Mouse (Mus musculus) kidney, postnatal 0 days (tissue): ENCODE measurements around the gene Nktr. TPM values are rescaled to one million over a fixed set of nuclear protein-coding genes. Genes with fewer than 3 reads are reported as not detected.

Experiments used
- ATAC-seq: fragments of 200-750 bp; cut with Nextera tagmentation; replicated peaks from 2 replicates; pipeline ENCODE4 v1.8.0; 2017; ENCODE audit warnings: low read depth, moderate number of reproducible peaks, moderate TSS enrichment, moderate library complexity; ENCODE audit not compliant: low FRiP score
- DNase-seq: peaks from one replicate; pipeline ENCODE4 v3.0.0-alpha.2; 2016; ENCODE audit warnings: low spot score
- H3K27ac ChIP-seq: fragments of 300-500 bp; sonication (generic); 2 replicates; pipeline ENCODE4 v1.5.1; 2014; ENCODE audit warnings: mild to moderate bottlenecking
- H3K27me3 ChIP-seq: fragments of 300-500 bp; sonication (generic); 2 replicates; pipeline ENCODE4 v1.6.1; 2014; ENCODE audit warnings: low read length, mixed read lengths; ENCODE audit not compliant: insufficient read depth
- H3K36me3 ChIP-seq: fragments of 300-500 bp; sonication (generic); 2 replicates; pipeline ENCODE4 v1.6.1; 2014; ENCODE audit warnings: low read length, mixed read lengths; ENCODE audit not compliant: insufficient read depth
- H3K4me1 ChIP-seq: fragments of 300-500 bp; sonication (generic); replicated peaks from 2 replicates; pipeline ENCODE4 v1.6.1; 2014; ENCODE audit warnings: antibody characterized with exemption, low read length, mixed read lengths; ENCODE audit not compliant: insufficient read depth
- H3K4me2 ChIP-seq: fragments of 300-500 bp; sonication (generic); 2 replicates; pipeline ENCODE4 v1.6.1; 2014; ENCODE audit warnings: mild to moderate bottlenecking, low read length, moderate library complexity, mixed read lengths
- H3K4me3 ChIP-seq: fragments of 300-500 bp; sonication (generic); replicated peaks from 2 replicates; pipeline ENCODE4 v1.5.1; 2014; ENCODE audit warnings: low read depth, low read length
- H3K9ac ChIP-seq: fragments of 300-500 bp; sonication (generic); 2 replicates; pipeline ENCODE4 v1.6.1; 2014; ENCODE audit warnings: low read depth, low read length
- H3K9me3 ChIP-seq: fragments of 300-500 bp; sonication (generic); replicated peaks from 2 replicates; pipeline ENCODE4 v1.6.1; 2016; ENCODE audit warnings: low read length, inconsistent platforms, mixed read lengths
- CTCF ChIP-seq: IDR thresholded peaks from 2 replicates; pipeline ENCODE4 v1.5.1; 2016; ENCODE audit warnings: antibody characterized with exemption, low read depth, mild to moderate bottlenecking, moderate library complexity
- WGBS: fragments of 180-500 bp; shearing (Covaris S2); extraction: QIAGEN DNeasy Blood & Tissue Kit; methylation state at CpG from one replicate; pipeline ENCODE4 v1.1.7; 2014; 5-methylcytosine and 5-hydroxymethylcytosine counted together
- polyA plus RNA-seq: library from polyadenylated mRNA; unstranded; fragments of >200 nt; fragmentation: Nextera tagmentation; extraction: Ambion mirVana; gene quantifications from 2 replicates; pipeline ENCODE4 v1.2.1, GENCODE M21; 2015

Nktr gene
- polyA plus RNA-seq, 1 experiment from 2014 or later: 44.7 TPM

- H3K36me3 ChIP-seq: no peaks in the 10 kb centered on the region
- H3K4me3 ChIP-seq: peak within 1 kb of the TSS; percentile 79
- peaks cover 13% of the 10 kb centered on the region for H3K4me1 ChIP-seq
- DNase-seq (peak; percentile 99), ATAC-seq (peak; percentile 98)
- H3K27me3 ChIP-seq: no peaks in the 10 kb centered on the region
- peak within 1 kb of the TSS; percentile 78 for H3K4me2 ChIP-seq
- 4% methylated on average over 37 of the region's 37 CpGs for WGBS
- H3K9me3 ChIP-seq: no peaks in the 10 kb centered on the region
- H3K27ac ChIP-seq: peak within 1 kb of the TSS; percentile 95
- no peak for TF ChIP-seq CTCF
- H3K9ac ChIP-seq: peak within 1 kb of the TSS; percentile 90
Observed at GRCm38 (mm10) chr9:121709898-121710583, 8.9 kb upstream of the Nktr start, which contains the start of gene Ss18l2. TSS of gene Ss18l2 (plus strand) at chr9:121710329.

- no peaks in the 10 kb centered on the region for H3K36me3 ChIP-seq
- WGBS: 0% methylated on average over 18 of the region's 18 CpGs
- no peaks in the 10 kb centered on the region for H3K27me3 ChIP-seq
- H3K4me1 ChIP-seq: peaks cover 13% of the 10 kb centered on the region
- peak overlapping the region; percentile 79 for H3K4me3 ChIP-seq
- H3K9me3 ChIP-seq: no peaks in the 10 kb centered on the region
- peak overlapping the region; percentile 78 for H3K4me2 ChIP-seq
- TF ChIP-seq CTCF: no peak
- peak overlapping the region; percentile 95 for H3K27ac ChIP-seq
- peak; percentile 58 for DNase-seq
- ATAC-seq: peak; percentile 29
- H3K9ac ChIP-seq: peak overlapping the region; percentile 90
Observed at GRCm38 (mm10) chr9:121710584-121710975, 8.4 kb upstream of the Nktr start.

- H3K4me3 ChIP-seq: no peak overlapping the region
- ATAC-seq (no peak), DNase-seq (no peak)
- 85% methylated on average over 2 of the region's 2 CpGs for WGBS
- H3K36me3 ChIP-seq: no peaks in the 10 kb centered on the region
- no peaks in the 10 kb centered on the region for H3K27me3 ChIP-seq
- H3K4me2 ChIP-seq: no peak overlapping the region
- H3K27ac ChIP-seq: no peak overlapping the region
- H3K9me3 ChIP-seq: no peaks in the 10 kb centered on the region
- H3K9ac ChIP-seq: no peak overlapping the region
- H3K4me1 ChIP-seq: 0 out of 2 replicates have a peak, but pooled peaks cover 6% of the 10 kb centered on the region
- no peak for TF ChIP-seq CTCF
Observed at GRCm38 (mm10) chr9:121717048-121717447, 1.9 kb upstream of the Nktr start.

DNA sequence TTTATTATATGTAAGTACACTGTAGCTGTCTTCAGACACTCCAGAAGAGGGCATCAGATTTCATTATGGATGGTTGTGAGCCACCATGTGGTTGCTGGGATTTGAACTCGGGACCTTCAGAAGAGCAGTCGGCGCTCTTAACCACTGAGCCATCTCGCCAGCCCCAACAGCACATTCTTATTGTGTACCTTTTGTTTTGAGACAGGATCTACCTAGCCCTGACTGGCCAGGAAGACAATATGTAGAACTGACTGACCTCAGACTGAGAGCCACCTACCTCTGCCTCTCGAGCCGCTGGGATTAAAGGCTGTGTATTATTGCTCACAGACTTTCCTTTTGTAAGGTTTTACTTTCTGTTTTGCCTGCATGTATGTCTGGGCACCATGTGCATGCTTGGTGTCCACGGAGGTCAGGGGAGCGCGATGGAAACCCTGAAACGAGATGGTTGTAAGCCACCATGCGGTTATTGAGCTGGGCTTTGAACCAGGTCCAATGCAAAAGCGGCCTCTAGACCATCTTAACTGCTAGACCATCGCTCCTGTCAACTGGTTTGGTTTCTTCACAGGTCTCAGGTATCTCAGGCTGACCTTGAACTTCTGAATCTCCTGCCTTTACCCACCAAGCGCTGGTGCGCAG, 781 bp upstream of the Nktr start:
- H3K4me3 ChIP-seq: peak overlapping the region; percentile 71; the same call in 1 of the 2 replicates
- H3K27ac ChIP-seq: peak overlapping the region; percentile 98
- WGBS: 68% methylated on average over 15 of the region's 15 CpGs
- peak overlapping the region; percentile 52 for H3K9ac ChIP-seq
- no peaks in the 10 kb centered on the region for H3K9me3 ChIP-seq
- DNase-seq (no peak), ATAC-seq (peak; percentile 5; the same call in 1 of the 2 replicates)
- no peaks in the 10 kb centered on the region for H3K36me3 ChIP-seq
- peak overlapping the region; percentile 49 for H3K4me2 ChIP-seq
- H3K27me3 ChIP-seq: no peaks in the 10 kb centered on the region
- TF ChIP-seq CTCF: no peak
- H3K4me1 ChIP-seq: 0 out of 2 replicates have a peak, but pooled peaks cover 2% of the 10 kb centered on the region

- H3K9ac ChIP-seq: peak overlapping the region; percentile 95
- 0 out of 2 replicates have a peak, but pooled peaks cover 2% of the 10 kb centered on the region for H3K4me1 ChIP-seq
- peak overlapping the region; percentile 71 for H3K4me3 ChIP-seq
- peak; percentile 66 for DNase-seq
- no peaks in the 10 kb centered on the region for H3K9me3 ChIP-seq
- WGBS: under 1% methylated on average over 69 of the region's 87 CpGs
- H3K36me3 ChIP-seq: no peaks in the 10 kb centered on the region
- TF ChIP-seq CTCF: no peak
- peak; percentile 72 for ATAC-seq
- peak overlapping the region; percentile 84 for H3K4me2 ChIP-seq
- no peaks in the 10 kb centered on the region for H3K27me3 ChIP-seq
- H3K27ac ChIP-seq: peak overlapping the region; percentile 98
Observed at GRCm38 (mm10) chr9:121719347-121720331, 670 bp downstream of the Nktr start.

DNA sequence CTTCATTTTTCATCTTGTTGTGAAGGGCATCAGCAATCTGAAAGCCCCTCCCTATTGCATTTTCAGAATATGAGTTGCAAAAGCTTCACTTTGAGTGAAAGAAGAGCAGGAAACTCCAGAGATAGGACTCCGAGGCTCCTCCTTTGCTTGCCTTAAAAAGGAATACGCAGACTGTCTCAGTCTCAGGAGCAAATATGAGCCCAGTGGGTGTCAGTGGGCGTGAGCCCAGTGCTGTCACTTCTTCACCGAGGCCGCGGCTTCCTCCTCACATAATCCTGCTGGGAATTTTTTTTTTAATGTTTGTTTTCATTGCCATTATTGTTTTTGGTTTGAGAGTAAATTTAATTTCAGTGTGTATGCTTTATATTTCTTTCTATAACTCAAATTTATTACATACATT, 21.5 kb downstream of the Nktr start:
- Histone ChIP-seq H3K4me2 (no peak overlapping the region), H3K9me3 (no peaks in the 10 kb centered on the region), H3K27ac (no peak overlapping the region), H3K4me3 (no peak overlapping the region), H3K4me1 (no peaks in the 10 kb centered on the region), H3K36me3 (peaks cover 44% of the 10 kb centered on the region), H3K27me3 (no peaks in the 10 kb centered on the region), H3K9ac (no peak overlapping the region)
- no peak for ATAC-seq
- no peak for DNase-seq
- no peak for TF ChIP-seq CTCF
- 81% methylated on average over 6 of the region's 6 CpGs for WGBS
